Mouse (Mus musculus): ENCODE results near the gene Dhrs11. TPM values are rescaled to one million over a fixed set of nuclear protein-coding genes. Genes with fewer than 3 reads are reported as not detected.
A peak's percentile ranks its signal among the peaks of the same experiment; 100 is the strongest.
"Not testable (repeated sequence)": the region's sequence is repeated elsewhere in the genome, so short reads cannot be mapped to it uniquely, and the experiment has no call there.

Gene Dhrs11
- polyA plus RNA-seq, 1 experiment: 14.4 TPM

DNA sequence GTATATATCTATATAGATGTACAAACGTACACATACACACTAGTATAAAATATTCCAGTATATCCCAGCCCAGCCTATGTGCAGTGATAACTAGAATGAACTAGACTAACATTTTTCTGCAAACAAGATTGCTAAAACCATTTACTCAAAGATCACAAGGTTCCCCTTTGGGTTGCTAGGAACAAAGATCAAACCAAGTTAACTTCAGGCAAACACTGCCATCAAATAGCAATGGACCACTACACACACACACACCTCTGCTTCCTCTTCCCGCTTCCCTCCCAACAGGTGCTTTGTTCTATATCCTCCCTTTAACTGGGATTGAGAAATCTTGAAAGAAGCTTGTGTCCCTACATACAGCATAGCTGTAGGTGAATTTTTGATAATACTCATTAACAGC is 38.8 kb upstream of the Dhrs11 start:
- TF ChIP-seq POLR2A (IDR thresholded peaks at IDR 0.05; ENCODE audit: extremely low read depth, insufficient read depth, low read length): no peak
- no peak overlapping the region for H3K4me3 ChIP-seq (ENCODE audit: insufficient read depth, low read length)
- peaks cover 4% of the 10 kb centered on the region for H3K4me1 ChIP-seq (ENCODE audit: control insufficient read depth, insufficient read depth, low read length)
- no peak overlapping the region for H3K27ac ChIP-seq (ENCODE audit: insufficient read depth, low read length)

DNA sequence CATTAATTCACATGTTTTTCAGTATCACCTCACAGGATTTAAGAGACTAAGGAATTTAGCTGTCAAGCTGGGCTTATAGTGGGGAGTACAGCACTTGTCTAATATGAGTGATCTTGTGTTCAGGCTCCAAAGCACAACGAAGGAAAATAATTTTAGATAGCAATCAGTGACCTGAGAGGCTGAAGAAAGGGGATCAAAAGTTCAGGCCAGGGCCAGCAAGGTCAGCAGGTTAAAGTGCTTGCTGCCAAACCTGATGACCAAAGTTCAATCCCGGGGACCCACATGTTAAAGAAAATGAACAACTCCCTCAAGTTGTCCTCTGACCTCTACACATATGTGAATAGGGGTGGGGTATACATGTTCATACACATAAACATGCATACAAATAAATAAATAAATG is 36.5 kb upstream of the Dhrs11 start:
- Histone ChIP-seq H3K4me1 (ENCODE audit: control insufficient read depth, insufficient read depth, low read length) (peaks cover 4% of the 10 kb centered on the region), H3K27ac (ENCODE audit: insufficient read depth, low read length) (no peak overlapping the region), H3K4me3 (ENCODE audit: insufficient read depth, low read length) (no peak overlapping the region)
- TF ChIP-seq POLR2A (IDR thresholded peaks at IDR 0.05; ENCODE audit: extremely low read depth, insufficient read depth, low read length): no peak
- TF ChIP-seq CTCF (IDR thresholded peaks at IDR 0.05; ENCODE audit: extremely low read depth, insufficient read depth, low read length): no peak

DNA sequence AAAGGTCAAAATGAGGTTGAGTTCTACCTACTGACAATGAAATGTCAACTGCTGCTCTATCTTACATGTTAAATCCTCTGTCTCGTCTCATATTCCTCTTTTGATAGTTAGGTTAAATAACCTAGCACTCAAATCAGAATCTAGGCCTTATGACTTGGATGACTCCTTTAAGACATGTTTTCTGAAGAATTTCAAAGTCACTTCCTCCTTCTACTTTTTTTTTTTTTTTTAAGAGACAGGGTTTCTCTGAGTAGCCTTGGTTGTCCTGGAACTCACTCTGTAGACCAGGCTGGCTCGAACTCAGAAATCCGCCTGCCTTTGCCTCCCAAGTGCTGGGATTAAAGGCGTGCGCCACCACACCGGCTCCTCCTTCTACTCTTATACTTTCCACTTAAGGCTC is 26.5 kb upstream of the Dhrs11 start:
- TF ChIP-seq POLR2A (IDR thresholded peaks at IDR 0.05; ENCODE audit: extremely low read depth, insufficient read depth, low read length) (no peak), CTCF (IDR thresholded peaks at IDR 0.05; ENCODE audit: extremely low read depth, insufficient read depth, low read length) (no peak)
- Histone ChIP-seq H3K4me3 (ENCODE audit: insufficient read depth, low read length) (no peak overlapping the region), H3K4me1 (ENCODE audit: control insufficient read depth, insufficient read depth, low read length) (no peaks in the 10 kb centered on the region), H3K27ac (ENCODE audit: insufficient read depth, low read length) (no peak overlapping the region)

DNA sequence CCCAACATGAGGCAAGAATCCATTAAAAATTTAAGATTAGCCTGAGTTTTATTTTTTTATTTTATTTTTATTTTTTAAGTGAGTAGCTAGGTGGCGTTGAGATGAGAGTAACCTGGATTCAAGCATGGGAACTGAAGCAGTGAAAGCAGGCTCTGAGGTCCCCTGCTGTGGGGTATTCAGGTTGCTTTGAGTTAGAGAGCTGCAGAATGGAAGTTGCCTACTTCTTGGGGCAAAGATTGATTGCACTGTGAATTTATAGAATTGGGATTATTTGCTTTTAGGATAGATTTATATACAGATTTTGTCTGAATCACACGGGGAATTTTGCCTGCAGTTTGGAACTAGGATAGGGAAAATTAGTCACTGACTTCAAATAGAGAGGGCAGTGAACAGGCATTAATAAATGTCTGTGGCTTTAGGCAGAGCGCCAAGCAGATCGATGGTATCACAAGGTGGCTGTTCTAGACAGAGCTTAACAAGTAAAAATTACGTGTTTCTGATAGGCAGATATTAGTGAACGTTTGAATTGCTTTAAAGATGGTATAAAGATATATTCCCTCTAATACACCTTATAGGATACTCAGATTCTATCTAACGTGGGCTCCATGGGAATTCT is 18.8 kb upstream of the Dhrs11 start:
- Histone ChIP-seq H3K27ac (ENCODE audit: insufficient read depth, low read length) (no peak overlapping the region), H3K4me3 (ENCODE audit: insufficient read depth, low read length) (no peak overlapping the region), H3K4me1 (ENCODE audit: control insufficient read depth, insufficient read depth, low read length) (no peaks in the 10 kb centered on the region)
- TF ChIP-seq CTCF (IDR thresholded peaks at IDR 0.05; ENCODE audit: extremely low read depth, insufficient read depth, low read length): no peak
- no peak for TF ChIP-seq POLR2A (IDR thresholded peaks at IDR 0.05; ENCODE audit: extremely low read depth, insufficient read depth, low read length)

DNA sequence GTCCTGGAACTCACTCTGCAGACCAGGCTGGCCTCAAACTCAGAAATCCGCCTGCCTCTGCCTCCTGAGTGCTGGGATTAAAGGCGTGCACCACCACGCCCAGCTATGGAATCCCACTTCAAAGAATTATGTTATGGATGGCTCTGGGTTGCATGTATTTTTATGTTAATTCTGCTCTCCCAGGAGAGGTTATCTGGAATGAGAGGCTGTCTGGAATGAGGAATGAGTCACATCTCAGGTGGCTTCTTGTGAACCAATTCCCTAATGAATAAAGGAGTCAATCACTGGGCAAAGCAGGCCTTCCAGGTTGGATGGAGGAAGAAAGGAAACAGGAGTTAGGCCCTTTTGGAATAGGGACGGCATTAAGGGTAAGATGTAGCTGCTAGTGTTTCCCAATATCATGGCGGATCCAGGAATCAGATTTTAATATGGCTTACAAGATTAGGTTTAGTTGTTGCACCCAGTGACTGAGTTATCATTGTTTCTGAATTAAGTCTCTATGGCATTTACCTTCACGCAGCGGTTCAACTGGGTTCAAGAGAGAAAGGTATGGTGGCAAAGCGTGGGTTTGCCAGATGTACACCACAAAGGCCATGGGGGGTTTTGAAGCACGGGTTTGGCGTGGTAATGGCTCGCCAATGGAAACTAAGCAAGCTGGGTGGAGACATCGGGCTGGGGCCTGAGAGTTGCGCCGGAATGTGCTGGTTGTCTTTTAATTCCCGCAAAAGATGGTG is 18.1 kb upstream of the Dhrs11 start:
- no peak overlapping the region for H3K4me3 ChIP-seq (ENCODE audit: insufficient read depth, low read length)
- H3K4me1 ChIP-seq (ENCODE audit: control insufficient read depth, insufficient read depth, low read length): no peaks in the 10 kb centered on the region
- TF ChIP-seq CTCF (IDR thresholded peaks at IDR 0.05; ENCODE audit: extremely low read depth, insufficient read depth, low read length): no peak
- TF ChIP-seq POLR2A (IDR thresholded peaks at IDR 0.05; ENCODE audit: extremely low read depth, insufficient read depth, low read length): no peak
- H3K27ac ChIP-seq (ENCODE audit: insufficient read depth, low read length): no peak overlapping the region

- no peak overlapping the region for H3K27ac ChIP-seq (ENCODE audit: insufficient read depth, low read length)
- no peak overlapping the region for H3K4me3 ChIP-seq (ENCODE audit: insufficient read depth, low read length)
- H3K4me1 ChIP-seq (ENCODE audit: control insufficient read depth, insufficient read depth, low read length): no peaks in the 10 kb centered on the region
- TF ChIP-seq CTCF (IDR thresholded peaks at IDR 0.05; ENCODE audit: extremely low read depth, insufficient read depth, low read length): no peak
- TF ChIP-seq POLR2A (IDR thresholded peaks at IDR 0.05; ENCODE audit: extremely low read depth, insufficient read depth, low read length): no peak
These were observed 10.5 kb upstream of the Dhrs11 start for GRCm38 (mm10) chr11:84839330-84839729.

GRCm38 (mm10) chr11:84829495-84829894 is 701 bp upstream of the Dhrs11 start:
- not testable (repeated sequence) for H3K4me1 ChIP-seq (ENCODE audit: control insufficient read depth, insufficient read depth, low read length)
- peak overlapping the region; percentile 6; the same call in 1 of the 2 replicates for H3K27ac ChIP-seq (ENCODE audit: insufficient read depth, low read length)
- peak overlapping the region; percentile 93; the same call in 1 of the 2 replicates for H3K4me3 ChIP-seq (ENCODE audit: insufficient read depth, low read length)

GRCm38 (mm10) chr11:84827901-84828503 is 792 bp downstream of the Dhrs11 start:
- H3K4me1 ChIP-seq (ENCODE audit: control insufficient read depth, insufficient read depth, low read length): peaks cover 6% of the 10 kb centered on the region; the same call in 1 of the 2 replicates
- peak overlapping the region; percentile 93 for H3K4me3 ChIP-seq (ENCODE audit: insufficient read depth, low read length)
- H3K27ac ChIP-seq (ENCODE audit: insufficient read depth, low read length): 0 out of 2 replicates have a peak overlapping the region, but pooled peaks have one; percentile 67
- TF ChIP-seq CTCF (IDR thresholded peaks at IDR 0.05; ENCODE audit: extremely low read depth, insufficient read depth, low read length) (no peak), POLR2A (IDR thresholded peaks at IDR 0.05; ENCODE audit: extremely low read depth, insufficient read depth, low read length) (no peak)

DNA sequence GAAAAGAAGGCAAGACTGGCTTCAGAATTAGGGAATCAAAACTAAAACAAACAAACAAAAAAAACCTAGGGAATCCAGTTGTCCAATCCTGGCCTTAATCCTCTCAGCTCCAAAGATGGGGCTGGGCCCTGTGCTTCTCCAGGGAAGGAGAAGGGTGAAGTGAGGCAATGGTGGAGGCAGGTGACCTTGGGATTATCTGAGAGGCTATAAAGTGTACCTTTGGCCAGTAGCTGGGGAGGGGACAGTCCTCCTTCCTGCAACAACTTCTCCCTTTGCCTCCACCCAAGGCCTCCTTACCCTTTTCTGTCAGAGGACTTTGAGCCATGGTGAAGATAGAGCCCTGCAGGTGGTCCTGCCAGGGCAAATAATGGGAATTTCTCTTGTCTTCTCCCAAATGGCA is 1.3 kb downstream of the Dhrs11 start:
- Histone ChIP-seq H3K27ac (ENCODE audit: insufficient read depth, low read length) (no peak overlapping the region), H3K4me1 (ENCODE audit: control insufficient read depth, insufficient read depth, low read length) (peaks cover 6% of the 10 kb centered on the region; the same call in 1 of the 2 replicates), H3K4me3 (ENCODE audit: insufficient read depth, low read length) (no peak overlapping the region)
- no peak for TF ChIP-seq POLR2A (IDR thresholded peaks at IDR 0.05; ENCODE audit: extremely low read depth, insufficient read depth, low read length)
- no peak for TF ChIP-seq CTCF (IDR thresholded peaks at IDR 0.05; ENCODE audit: extremely low read depth, insufficient read depth, low read length)

DNA sequence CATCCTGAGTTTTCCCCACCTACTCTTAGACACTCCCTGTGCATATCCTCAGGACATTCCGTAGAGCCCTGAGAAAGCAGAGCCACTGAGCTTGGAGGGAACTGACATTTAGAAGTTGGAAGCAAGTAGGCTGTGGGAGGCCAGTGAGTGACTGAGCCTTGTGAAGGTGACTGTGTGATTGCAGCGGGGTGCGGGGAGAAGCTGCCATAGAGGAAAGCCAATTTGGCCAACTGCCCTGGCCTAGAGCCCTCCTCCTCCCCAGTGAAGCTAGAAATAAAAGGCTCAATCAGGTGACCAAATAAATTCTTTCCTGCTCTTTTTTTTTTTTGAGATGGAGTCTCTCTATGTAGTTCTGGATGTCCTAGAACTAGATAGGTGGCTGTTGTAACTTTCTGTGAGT is 2.6 kb downstream of the Dhrs11 start:
- no peak overlapping the region for H3K27ac ChIP-seq (ENCODE audit: insufficient read depth, low read length)
- H3K4me1 ChIP-seq (ENCODE audit: control insufficient read depth, insufficient read depth, low read length): peaks cover 6% of the 10 kb centered on the region; the same call in 1 of the 2 replicates
- H3K4me3 ChIP-seq (ENCODE audit: insufficient read depth, low read length): no peak overlapping the region
- no peak for TF ChIP-seq CTCF (IDR thresholded peaks at IDR 0.05; ENCODE audit: extremely low read depth, insufficient read depth, low read length)
- TF ChIP-seq POLR2A (IDR thresholded peaks at IDR 0.05; ENCODE audit: extremely low read depth, insufficient read depth, low read length): no peak
